Mouse (Mus musculus): Measurements from ENCODE around the gene Atxn1. TPM values are rescaled to one million over a fixed set of nuclear protein-coding genes. Genes with fewer than 3 reads are reported as not detected.

The Atxn1 gene
- polyA plus RNA-seq, 1 experiment from 2014 or later = 5.4 TPM

DNA sequence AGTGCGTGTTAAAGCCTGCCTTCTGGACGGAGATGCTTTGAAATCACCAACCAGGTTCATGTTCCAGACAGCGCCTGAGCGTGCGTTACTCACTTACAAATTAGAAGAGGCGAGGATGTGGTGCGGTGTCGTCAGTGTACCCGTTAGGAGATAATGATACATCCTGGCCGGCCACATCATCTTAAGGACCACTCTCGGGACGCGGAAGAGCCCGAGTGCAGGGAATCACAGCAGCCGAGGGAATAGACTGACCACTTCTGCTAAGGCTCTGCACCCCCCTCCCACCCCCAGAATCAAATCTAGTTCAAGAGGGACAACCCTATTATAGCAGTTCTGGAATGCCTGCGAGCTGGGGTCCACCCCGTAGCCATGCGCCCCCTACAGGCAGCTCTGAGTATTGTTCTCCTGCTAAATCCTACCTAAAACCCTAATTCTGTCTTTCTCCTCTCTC is 157.2 kb downstream of the Atxn1 start:
- Histone ChIP-seq H3K4me1 (peaks cover 7% of the 10 kb centered on the region; the same call in 1 of the 2 replicates), H3K27me3 (no peaks in the 10 kb centered on the region), H3K9me3 (no peaks in the 10 kb centered on the region), H3K9ac (no peak overlapping the region), H3K4me2 (0 out of 2 replicates have a peak overlapping the region, but pooled peaks have one; percentile 19), H3K36me3 (no peaks in the 10 kb centered on the region), H3K4me3 (no peak overlapping the region), H3K27ac (no peak overlapping the region)
- WGBS = 55% methylated on average over 18 of the region's 18 CpGs
- ATAC-seq (ENCODE audit: insufficient number of reproducible peaks, low FRiP score, low TSS enrichment, low read depth) = no peak

DNA sequence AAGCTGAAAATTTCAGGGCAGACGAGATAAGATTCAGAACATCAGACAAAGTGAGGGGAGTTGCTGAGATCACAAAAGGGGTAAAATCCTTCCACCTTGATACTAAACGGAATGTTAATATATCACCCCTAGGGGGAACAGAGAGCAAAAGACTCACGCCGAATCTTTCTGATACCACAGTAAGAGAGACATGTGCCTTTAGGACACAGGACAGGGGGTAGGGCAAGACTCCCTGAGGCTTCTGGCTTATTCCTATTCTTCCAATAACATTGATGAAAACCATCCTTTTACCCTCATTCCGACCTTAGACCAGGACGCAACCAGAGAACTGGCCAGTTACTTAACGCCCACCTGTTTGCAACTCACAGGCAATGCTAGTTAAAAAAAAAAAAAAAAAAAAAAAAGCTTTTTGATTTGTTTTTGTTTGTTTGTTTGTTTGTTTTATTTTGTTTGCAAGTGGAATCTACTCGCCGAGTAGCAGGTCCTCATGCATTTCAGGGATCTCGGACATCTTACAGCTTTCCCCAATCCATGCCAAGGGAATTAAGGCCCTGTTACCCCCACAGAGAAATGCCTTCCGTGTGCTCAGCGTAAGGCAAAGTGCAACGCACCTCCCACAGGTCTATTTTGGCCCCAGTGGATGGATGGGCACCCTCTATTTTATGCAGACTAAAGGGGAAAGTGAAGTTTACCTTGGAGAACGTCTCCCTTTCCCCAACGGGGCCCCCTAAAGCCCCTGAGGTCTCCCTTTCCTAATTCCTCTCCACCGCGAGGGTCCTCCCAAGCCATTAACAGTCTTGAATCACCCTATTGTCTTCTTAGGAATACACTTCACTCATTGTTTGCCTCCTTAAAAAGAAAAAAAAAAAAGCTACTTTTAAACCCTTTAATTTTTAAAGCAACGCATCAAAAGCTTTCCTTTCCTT is 157.9 kb downstream of the Atxn1 start:
- H3K27me3 ChIP-seq = no peaks in the 10 kb centered on the region
- no peak overlapping the region for H3K9ac ChIP-seq
- H3K4me2 ChIP-seq = 0 out of 2 replicates have a peak overlapping the region, but pooled peaks have one; percentile 19
- ATAC-seq (ENCODE audit: insufficient number of reproducible peaks, low FRiP score, low TSS enrichment, low read depth) = no peak
- no peak overlapping the region for H3K27ac ChIP-seq
- no peak overlapping the region for H3K4me3 ChIP-seq
- H3K4me1 ChIP-seq = peaks cover 7% of the 10 kb centered on the region; the same call in 1 of the 2 replicates
- WGBS = 61% methylated on average over 18 of the region's 18 CpGs
- H3K9me3 ChIP-seq = no peaks in the 10 kb centered on the region
- H3K36me3 ChIP-seq = no peaks in the 10 kb centered on the region

DNA sequence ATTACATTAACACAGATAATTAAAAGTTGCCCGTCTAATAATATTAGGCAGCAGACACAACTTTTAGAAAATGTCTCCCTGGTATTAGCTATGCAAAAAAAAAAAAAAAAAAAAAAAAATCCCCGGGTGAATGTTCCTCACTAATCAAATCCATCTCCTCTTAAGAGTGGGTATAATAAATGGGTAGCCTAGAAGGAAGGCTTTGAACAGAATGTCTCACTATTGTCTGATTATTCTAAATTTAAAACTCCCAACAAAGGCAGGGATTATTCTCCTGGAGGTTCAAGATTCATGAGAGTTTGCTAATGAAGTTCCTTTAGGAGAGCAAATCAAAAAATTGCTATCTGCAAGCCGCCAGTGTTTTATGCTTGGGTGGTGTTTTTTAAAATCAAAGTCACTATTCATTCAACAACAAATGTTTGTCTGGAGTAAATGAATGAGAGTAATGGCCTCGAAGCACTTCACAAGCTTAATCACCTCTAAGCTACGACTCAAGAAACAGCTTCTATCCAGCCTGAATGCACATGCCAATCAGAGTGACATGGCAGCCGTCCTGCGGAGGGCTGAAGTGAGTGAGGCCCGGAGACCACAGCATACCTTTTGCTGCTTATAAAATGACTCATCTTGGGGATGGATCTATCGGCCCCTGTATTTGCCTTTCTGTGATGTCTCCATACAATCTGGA is 158.8 kb downstream of the Atxn1 start:
- no peak for ATAC-seq (ENCODE audit: insufficient number of reproducible peaks, low FRiP score, low TSS enrichment, low read depth)
- Histone ChIP-seq H3K4me1 (peaks cover 7% of the 10 kb centered on the region; the same call in 1 of the 2 replicates), H3K27ac (no peak overlapping the region), H3K9ac (no peak overlapping the region), H3K4me2 (no peak overlapping the region), H3K36me3 (no peaks in the 10 kb centered on the region), H3K4me3 (no peak overlapping the region), H3K27me3 (no peaks in the 10 kb centered on the region), H3K9me3 (no peaks in the 10 kb centered on the region)
- WGBS = 53% methylated on average over 9 of the region's 9 CpGs

DNA sequence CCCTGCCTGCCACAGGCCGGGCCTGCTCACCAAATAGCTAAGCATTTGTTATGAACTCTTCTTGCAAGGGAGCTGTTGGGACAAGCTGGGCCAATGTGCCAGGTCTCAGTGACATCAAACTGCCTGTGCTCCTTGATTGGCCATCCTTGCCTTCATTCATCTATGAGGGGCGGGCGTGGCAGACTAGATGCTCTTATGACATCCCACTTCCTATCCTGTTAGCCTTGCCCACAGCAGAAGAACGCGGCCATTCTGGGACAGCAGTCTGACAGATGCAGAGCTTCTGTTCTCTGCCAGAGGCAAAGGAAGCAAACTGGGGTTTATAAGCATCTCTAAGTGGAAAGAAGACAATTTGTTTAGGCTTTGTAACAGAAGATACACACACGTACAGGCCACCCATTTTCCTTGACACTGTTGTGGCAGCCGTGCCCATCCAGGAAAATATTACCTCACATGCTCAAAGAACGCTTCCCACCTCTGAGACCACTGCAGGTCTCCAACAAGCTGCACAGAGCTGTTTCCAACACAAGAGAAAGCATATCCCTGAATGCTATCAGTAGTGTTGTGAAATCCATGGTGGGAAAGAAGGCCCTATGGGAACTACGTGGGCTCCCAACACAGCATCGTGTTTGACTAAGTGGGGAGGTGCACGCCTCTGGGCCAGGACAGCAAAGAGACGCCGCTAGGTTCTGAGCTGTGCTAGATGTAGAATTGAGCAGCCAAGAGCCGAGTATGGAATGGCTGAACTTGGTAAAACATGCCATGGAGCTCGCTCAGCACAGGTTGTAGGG is 162.0 kb downstream of the Atxn1 start:
- Histone ChIP-seq H3K9me3 (no peaks in the 10 kb centered on the region), H3K36me3 (no peaks in the 10 kb centered on the region), H3K27ac (no peak overlapping the region), H3K9ac (no peak overlapping the region), H3K4me1 (peaks cover 7% of the 10 kb centered on the region; the same call in 1 of the 2 replicates), H3K4me3 (no peak overlapping the region), H3K27me3 (no peaks in the 10 kb centered on the region), H3K4me2 (no peak overlapping the region)
- WGBS = 86% methylated on average over 15 of the region's 15 CpGs
- ATAC-seq (ENCODE audit: insufficient number of reproducible peaks, low FRiP score, low TSS enrichment, low read depth) = no peak

DNA sequence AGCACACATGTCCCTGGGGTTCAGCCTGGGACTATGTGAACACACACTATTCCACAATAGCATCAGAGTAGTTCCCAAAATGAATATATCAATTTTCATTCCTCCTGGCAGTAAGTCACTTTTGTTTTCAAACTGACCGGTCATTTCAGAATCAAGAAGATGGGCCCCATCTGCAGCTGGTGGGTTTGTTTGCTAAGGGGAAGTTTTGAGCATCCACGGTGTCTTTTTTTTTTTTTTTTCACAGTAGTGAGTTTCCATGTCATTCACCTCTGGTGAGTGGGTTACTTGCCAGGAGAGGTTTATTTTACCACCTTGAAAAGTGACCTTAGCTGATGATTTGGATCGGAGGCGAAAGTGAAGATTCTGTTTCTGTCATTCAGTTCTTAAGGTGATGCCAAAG is 166.6 kb downstream of the Atxn1 start:
- Histone ChIP-seq H3K9me3 (no peaks in the 10 kb centered on the region), H3K4me3 (no peak overlapping the region), H3K4me2 (no peak overlapping the region), H3K27ac (no peak overlapping the region), H3K4me1 (no peaks in the 10 kb centered on the region), H3K9ac (no peak overlapping the region), H3K27me3 (no peaks in the 10 kb centered on the region), H3K36me3 (0 out of 2 replicates have a peak, but pooled peaks cover 7% of the 10 kb centered on the region)
- ATAC-seq (ENCODE audit: insufficient number of reproducible peaks, low FRiP score, low TSS enrichment, low read depth) = no peak
- 86% methylated on average over 4 of the region's 4 CpGs for WGBS

DNA sequence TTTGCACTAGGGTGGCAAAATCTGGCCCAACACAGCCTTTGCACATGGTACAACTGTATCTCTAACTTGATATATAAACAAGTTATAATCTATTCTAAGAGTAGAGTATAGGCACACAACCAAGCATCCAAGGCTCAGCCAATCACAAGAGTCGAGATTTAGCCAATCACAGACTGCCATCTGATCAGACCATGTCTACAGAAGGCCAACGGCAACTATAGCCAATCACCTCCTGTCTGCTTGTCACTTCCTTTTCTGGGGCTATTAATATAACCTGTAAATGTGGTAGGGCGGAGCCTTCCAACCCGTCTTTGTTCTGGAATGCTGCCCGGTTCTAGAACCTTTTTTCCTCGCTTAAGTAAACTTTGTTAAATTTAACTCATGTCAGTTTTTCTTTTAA is 167.1 kb downstream of the Atxn1 start:
- Histone ChIP-seq H3K36me3 (0 out of 2 replicates have a peak, but pooled peaks cover 7% of the 10 kb centered on the region), H3K4me1 (no peaks in the 10 kb centered on the region), H3K4me3 (no peak overlapping the region), H3K27ac (no peak overlapping the region), H3K27me3 (no peaks in the 10 kb centered on the region), H3K9me3 (no peaks in the 10 kb centered on the region), H3K9ac (no peak overlapping the region), H3K4me2 (no peak overlapping the region)
- 62% methylated on average over 6 of the region's 6 CpGs for whole genome bisulfite sequencing
- no peak for ATAC-seq (ENCODE audit: insufficient number of reproducible peaks, low FRiP score, low TSS enrichment, low read depth)

DNA sequence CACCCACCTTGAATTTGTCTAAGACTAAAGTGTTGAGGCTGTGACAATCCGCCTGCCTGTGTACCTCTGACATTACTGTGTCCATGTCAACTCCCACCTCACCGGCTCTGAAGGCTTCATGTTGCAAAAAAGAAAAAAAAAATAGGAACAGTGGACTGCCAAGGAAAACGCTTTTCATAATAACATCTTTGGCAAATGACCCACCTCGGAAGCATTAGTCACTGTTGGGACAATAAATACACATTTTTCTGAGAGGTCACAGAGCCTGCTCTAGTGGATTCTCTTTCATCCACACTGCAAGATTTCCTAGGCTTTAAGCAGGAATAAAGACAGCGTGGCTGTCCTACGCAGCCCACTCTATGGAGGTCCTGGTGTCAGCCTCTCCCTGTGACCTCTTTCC is 168.5 kb downstream of the Atxn1 start:
- 0 out of 2 replicates have a peak, but pooled peaks cover 7% of the 10 kb centered on the region for H3K36me3 ChIP-seq
- H3K4me2 ChIP-seq = no peak overlapping the region
- H3K27me3 ChIP-seq = no peaks in the 10 kb centered on the region
- no peaks in the 10 kb centered on the region for H3K9me3 ChIP-seq
- no peak overlapping the region for H3K4me3 ChIP-seq
- H3K4me1 ChIP-seq = no peaks in the 10 kb centered on the region
- no peak for ATAC-seq (ENCODE audit: insufficient number of reproducible peaks, low FRiP score, low TSS enrichment, low read depth)
- H3K9ac ChIP-seq = no peak overlapping the region
- no peak overlapping the region for H3K27ac ChIP-seq
- WGBS = 66% methylated on average over 6 of the region's 6 CpGs

DNA sequence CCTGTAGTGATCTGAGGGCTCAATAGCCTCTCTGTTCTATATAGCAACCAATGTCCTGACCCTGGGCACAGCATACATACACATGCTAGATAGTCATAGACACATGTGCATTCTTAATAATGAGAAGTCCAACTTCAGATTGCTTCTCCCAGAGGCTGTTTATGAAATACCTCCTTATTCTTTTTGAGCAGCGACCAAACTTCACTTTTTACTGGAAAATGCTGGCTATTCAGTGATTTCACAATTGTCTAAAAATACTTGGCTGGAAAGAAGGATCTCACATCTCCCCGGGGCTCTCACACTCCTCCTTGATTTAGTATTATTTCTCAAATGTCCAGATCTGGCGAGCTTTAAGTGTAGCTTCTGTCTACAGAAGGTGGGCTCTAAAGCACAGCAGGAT is 171.0 kb downstream of the Atxn1 start:
- WGBS = 57% methylated on average over 3 of the region's 3 CpGs
- H3K27me3 ChIP-seq = no peaks in the 10 kb centered on the region

DNA sequence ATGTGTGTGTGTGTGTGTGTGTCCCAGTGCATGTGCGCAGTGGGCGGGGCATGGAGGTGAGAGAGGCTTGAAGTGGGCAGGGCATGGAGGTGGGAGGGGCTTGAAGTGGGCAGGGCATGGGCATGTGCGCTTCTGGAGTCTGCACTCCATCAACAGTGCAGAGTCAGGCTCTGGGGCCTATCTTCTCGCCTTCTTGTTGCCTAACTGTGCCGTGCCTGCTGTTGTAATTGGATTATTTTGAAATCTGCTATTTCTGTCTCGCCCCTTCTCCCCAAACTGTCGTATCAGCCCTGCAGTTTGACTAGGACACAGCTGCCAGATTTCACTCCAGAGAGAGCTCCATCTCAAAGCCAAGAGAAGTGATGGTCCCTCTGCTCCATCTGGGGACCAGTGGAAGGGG is 178.4 kb downstream of the Atxn1 start:
- Histone ChIP-seq H3K36me3 (no peaks in the 10 kb centered on the region), H3K27me3 (no peaks in the 10 kb centered on the region), H3K9me3 (no peaks in the 10 kb centered on the region), H3K4me1 (no peaks in the 10 kb centered on the region), H3K4me2 (no peak overlapping the region), H3K9ac (no peak overlapping the region), H3K4me3 (no peak overlapping the region), H3K27ac (no peak overlapping the region)
- 81% methylated on average over 7 of the region's 7 CpGs for WGBS
- no peak for ATAC-seq (ENCODE audit: insufficient number of reproducible peaks, low FRiP score, low TSS enrichment, low read depth)

More for the DNA sequence above, 171.0 kb downstream of the Atxn1 start:
- Histone ChIP-seq H3K4me3 (no peak overlapping the region), H3K9me3 (no peaks in the 10 kb centered on the region), H3K27ac (no peak overlapping the region), H3K4me1 (no peaks in the 10 kb centered on the region), H3K36me3 (0 out of 2 replicates have a peak, but pooled peaks cover 7% of the 10 kb centered on the region), H3K4me2 (no peak overlapping the region), H3K9ac (no peak overlapping the region)
- ATAC-seq (ENCODE audit: insufficient number of reproducible peaks, low FRiP score, low TSS enrichment, low read depth) = no peak

DNA sequence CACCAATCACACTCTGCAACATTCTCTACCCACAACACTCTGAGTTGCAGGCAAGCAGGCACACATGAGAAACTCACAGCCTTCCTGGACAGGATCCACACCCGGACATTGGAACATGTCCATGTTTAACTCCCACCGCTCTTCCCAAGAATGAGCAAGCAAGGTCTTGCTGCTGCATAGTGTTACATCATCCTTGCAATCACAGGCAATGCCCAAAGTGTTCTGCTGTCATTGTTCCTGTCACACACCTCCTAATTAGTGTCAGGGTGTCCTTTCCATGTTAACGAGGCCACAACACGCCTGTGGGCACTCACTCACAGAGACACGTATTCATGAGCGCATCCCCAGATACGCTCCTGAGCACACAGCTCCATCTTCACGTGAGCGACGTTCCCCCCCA is 181.1 kb downstream of the Atxn1 start:
- no peak overlapping the region for H3K27ac ChIP-seq
- no peaks in the 10 kb centered on the region for H3K4me1 ChIP-seq
- no peak overlapping the region for H3K4me3 ChIP-seq
- no peak overlapping the region for H3K4me2 ChIP-seq
- no peaks in the 10 kb centered on the region for H3K36me3 ChIP-seq
- 56% methylated on average over 10 of the region's 10 CpGs for WGBS
- H3K9me3 ChIP-seq = no peaks in the 10 kb centered on the region
- no peaks in the 10 kb centered on the region for H3K27me3 ChIP-seq
- no peak overlapping the region for H3K9ac ChIP-seq
- ATAC-seq (ENCODE audit: insufficient number of reproducible peaks, low FRiP score, low TSS enrichment, low read depth) = no peak

DNA sequence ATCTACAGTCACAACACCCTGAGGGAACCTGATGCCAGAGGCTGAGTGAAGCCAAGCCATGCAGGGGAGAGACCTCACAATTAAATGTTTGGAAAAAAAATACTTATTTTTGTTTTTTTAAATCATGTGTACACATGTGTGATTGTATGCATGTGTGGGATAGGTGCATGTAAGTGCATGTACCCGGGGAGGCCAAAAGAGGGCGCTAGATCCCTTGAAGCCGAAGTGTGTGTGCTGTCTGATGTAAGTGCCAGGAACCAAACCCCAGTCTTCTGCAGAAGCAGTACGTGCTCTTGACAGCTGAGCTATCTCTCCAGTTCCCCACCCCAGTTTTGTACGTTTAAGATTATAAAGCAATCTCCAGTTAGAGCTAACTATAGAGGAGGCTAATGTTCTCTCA is 186.1 kb downstream of the Atxn1 start:
- H3K9ac ChIP-seq = no peak overlapping the region
- no peak overlapping the region for H3K4me3 ChIP-seq
- H3K9me3 ChIP-seq = no peaks in the 10 kb centered on the region
- WGBS = 91% methylated on average over 5 of the region's 5 CpGs
- H3K4me1 ChIP-seq = peaks cover 10% of the 10 kb centered on the region; the same call in 1 of the 2 replicates
- no peaks in the 10 kb centered on the region for H3K36me3 ChIP-seq
- H3K27ac ChIP-seq = no peak overlapping the region
- H3K27me3 ChIP-seq = no peaks in the 10 kb centered on the region
- H3K4me2 ChIP-seq = no peak overlapping the region
- no peak for ATAC-seq (ENCODE audit: insufficient number of reproducible peaks, low FRiP score, low TSS enrichment, low read depth)

Data from limb, embryonic 15.5 days (tissue).